Mouse (Mus musculus) neural tube, embryonic 14.5 days (tissue): ENCODE measurements at regions not wholly inside any gene's neighbourhood (a gene's known extent, or its start where the extent isn't known, plus 50 kb on each side); places are given as distances from the start of the nearest gene placed in this dataset.

ENCODE experiments used
- ATAC-seq: fragments of 200-750 bp; cut with Nextera tagmentation; 2 replicates; pipeline ENCODE4 v1.8.0; 2017; ENCODE audit warnings: low read depth, mild to moderate bottlenecking, moderate TSS enrichment, moderate library complexity
- H3K27ac ChIP-seq: fragments of 300-500 bp; sonication (generic); 2 replicates; pipeline ENCODE4 v1.5.1; 2014; ENCODE audit warnings: low read depth, mild to moderate bottlenecking, control low read depth, low read length, moderate library complexity, mixed read lengths
- H3K27me3 ChIP-seq: fragments of 300-500 bp; sonication (generic); 2 replicates; pipeline ENCODE4 v1.6.1; 2014; ENCODE audit warnings: low read length; ENCODE audit not compliant: control insufficient read depth, insufficient read depth
- H3K36me3 ChIP-seq: fragments of 300-500 bp; sonication (generic); 2 replicates; pipeline ENCODE4 v1.6.1; 2014; ENCODE audit warnings: low read length, mixed read lengths; ENCODE audit not compliant: control insufficient read depth, insufficient read depth
- H3K4me1 ChIP-seq: fragments of 300-500 bp; sonication (generic); 2 replicates; pipeline ENCODE4 v1.6.1; 2014; ENCODE audit warnings: low read length; ENCODE audit not compliant: control insufficient read depth, insufficient read depth
- H3K4me2 ChIP-seq: fragments of 300-500 bp; sonication (generic); 2 replicates; pipeline ENCODE4 v1.6.1; 2014; ENCODE audit warnings: mild to moderate bottlenecking, low read depth, low read length, control low read depth
- H3K4me3 ChIP-seq: fragments of 300-500 bp; sonication (generic); 2 replicates; pipeline ENCODE4 v1.5.1; 2014; ENCODE audit warnings: low read depth, low read length, control low read depth, mixed read lengths
- H3K9ac ChIP-seq: fragments of 300-500 bp; sonication (generic); replicated peaks from 2 replicates; pipeline ENCODE4 v1.6.1; 2014; ENCODE audit warnings: low read depth, mild to moderate bottlenecking, control low read depth, low read length, mixed read lengths
- H3K9me3 ChIP-seq: fragments of 300-500 bp; sonication (generic); 2 replicates; pipeline ENCODE4 v1.6.1; 2016; ENCODE audit warnings: low read length; ENCODE audit not compliant: control insufficient read depth
- WGBS: fragments of 180-500 bp; shearing (Covaris S2); extraction: QIAGEN DNeasy Blood & Tissue Kit; methylation state at CpG from one replicate; pipeline ENCODE4 v1.1.7; 2014; 5-methylcytosine and 5-hydroxymethylcytosine counted together

- Histone ChIP-seq H3K27ac (no peak overlapping the region), H3K9ac (no peak overlapping the region), H3K9me3 (no peaks in the 10 kb centered on the region), H3K27me3 (no peaks in the 10 kb centered on the region), H3K4me2 (no peak overlapping the region), H3K36me3 (no peaks in the 10 kb centered on the region), H3K4me3 (no peak overlapping the region), H3K4me1 (no peaks in the 10 kb centered on the region)
- ATAC-seq, result no peak
- WGBS, result 94% methylated on average over 2 of the region's 2 CpGs
Observed at GRCm38 (mm10) chr3:39965431-39965830, 565.7 kb upstream of the Intu start.

GRCm38 (mm10) chr3:39966390-39966789 lies 564.7 kb upstream of the Intu start:
- H3K27me3 ChIP-seq, result no peaks in the 10 kb centered on the region
- no peak overlapping the region for H3K27ac ChIP-seq
- no peaks in the 10 kb centered on the region for H3K9me3 ChIP-seq
- no peaks in the 10 kb centered on the region for H3K36me3 ChIP-seq
- H3K4me1 ChIP-seq, result no peaks in the 10 kb centered on the region
- WGBS, result 95% methylated on average over 2 of the region's 2 CpGs
- no peak overlapping the region for H3K9ac ChIP-seq
- ATAC-seq, result no peak
- no peak overlapping the region for H3K4me3 ChIP-seq
- no peak overlapping the region for H3K4me2 ChIP-seq

DNA sequence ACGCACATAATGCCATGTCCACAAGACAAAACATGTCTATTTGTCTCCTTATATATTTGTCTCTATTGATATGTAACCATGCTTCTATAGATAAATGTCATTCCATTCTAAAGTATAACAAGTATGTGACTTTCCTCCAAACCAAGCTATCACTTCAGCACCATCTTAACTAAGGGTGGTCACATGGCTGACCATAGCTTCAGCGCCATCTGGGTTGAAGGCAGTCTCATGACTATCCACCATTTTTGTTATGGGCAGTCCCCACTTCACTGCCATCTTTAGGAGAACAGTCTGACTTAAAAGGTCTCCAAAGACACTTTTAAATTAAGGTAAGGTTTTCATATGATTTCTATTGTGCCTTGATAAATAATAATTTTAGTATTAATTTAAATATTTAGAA lies 554.1 kb upstream of the Intu start:
- Histone ChIP-seq H3K4me3 (no peak overlapping the region), H3K4me1 (no peaks in the 10 kb centered on the region), H3K27ac (no peak overlapping the region), H3K9ac (no peak overlapping the region), H3K4me2 (no peak overlapping the region), H3K9me3 (no peaks in the 10 kb centered on the region), H3K36me3 (no peaks in the 10 kb centered on the region), H3K27me3 (no peaks in the 10 kb centered on the region)
- WGBS, result 94% methylated on average over 2 of the region's 2 CpGs
- no peak for ATAC-seq

- H3K27ac ChIP-seq, result no peak overlapping the region
- H3K4me2 ChIP-seq, result no peak overlapping the region
- H3K4me3 ChIP-seq, result no peak overlapping the region
- 23% methylated on average over 3 of the region's 3 CpGs for WGBS
- H3K4me1 ChIP-seq, result no peaks in the 10 kb centered on the region
- no peaks in the 10 kb centered on the region for H3K36me3 ChIP-seq
- no peak overlapping the region for H3K9ac ChIP-seq
- ATAC-seq, result no peak
- no peaks in the 10 kb centered on the region for H3K27me3 ChIP-seq
- H3K9me3 ChIP-seq, result no peaks in the 10 kb centered on the region
Observed at GRCm38 (mm10) chr3:39978916-39979679, 552.0 kb upstream of the Intu start.

- H3K9ac ChIP-seq, result no peak overlapping the region
- H3K9me3 ChIP-seq, result no peaks in the 10 kb centered on the region
- no peak overlapping the region for H3K4me3 ChIP-seq
- H3K4me2 ChIP-seq, result no peak overlapping the region
- no peak for ATAC-seq
- no peaks in the 10 kb centered on the region for H3K4me1 ChIP-seq
- no peaks in the 10 kb centered on the region for H3K36me3 ChIP-seq
- no peaks in the 10 kb centered on the region for H3K27me3 ChIP-seq
- no peak overlapping the region for H3K27ac ChIP-seq
Observed at GRCm38 (mm10) chr3:39982656-39983055, 548.4 kb upstream of the Intu start.

GRCm38 (mm10) chr3:39987710-39988109 lies 543.4 kb upstream of the Intu start:
- no peak for ATAC-seq
- Histone ChIP-seq H3K36me3 (no peaks in the 10 kb centered on the region), H3K4me1 (no peaks in the 10 kb centered on the region), H3K9me3 (no peaks in the 10 kb centered on the region), H3K9ac (no peak overlapping the region), H3K27ac (no peak overlapping the region), H3K4me2 (no peak overlapping the region), H3K27me3 (no peaks in the 10 kb centered on the region), H3K4me3 (no peak overlapping the region)
- WGBS, result 100% methylated on average over 1 of the region's 1 CpGs

DNA sequence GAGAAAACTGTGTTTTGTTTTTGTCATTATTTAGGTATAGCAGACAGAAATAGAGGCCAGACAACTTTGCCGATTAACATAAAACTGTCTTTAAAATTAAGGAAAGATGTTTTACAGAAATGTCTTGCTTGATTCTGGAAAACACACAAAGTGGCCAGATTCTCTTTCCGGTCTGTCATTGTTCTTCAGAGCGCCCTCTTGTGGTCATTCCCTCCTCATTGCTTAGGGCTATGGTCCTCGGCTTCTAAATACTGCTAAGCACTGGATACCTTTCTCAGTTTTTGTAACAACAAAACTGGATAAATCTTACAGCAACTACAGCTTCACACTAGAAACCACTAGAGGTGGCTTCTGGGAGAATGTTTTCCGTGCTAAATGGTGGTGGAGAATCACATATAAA lies 532.5 kb upstream of the Intu start:
- H3K4me2 ChIP-seq, result no peak overlapping the region
- ATAC-seq, result no peak
- no peaks in the 10 kb centered on the region for H3K36me3 ChIP-seq
- H3K4me1 ChIP-seq, result no peaks in the 10 kb centered on the region
- WGBS, result 39% methylated on average over 5 of the region's 5 CpGs
- H3K4me3 ChIP-seq, result no peak overlapping the region
- H3K9me3 ChIP-seq, result no peaks in the 10 kb centered on the region
- H3K27ac ChIP-seq, result no peak overlapping the region
- no peak overlapping the region for H3K9ac ChIP-seq
- no peaks in the 10 kb centered on the region for H3K27me3 ChIP-seq

GRCm38 (mm10) chr3:39999846-40000245 lies 531.2 kb upstream of the Intu start:
- H3K4me3 ChIP-seq, result no peak overlapping the region
- 78% methylated on average over 1 of the region's 1 CpGs for WGBS
- ATAC-seq, result no peak
- no peaks in the 10 kb centered on the region for H3K36me3 ChIP-seq
- no peak overlapping the region for H3K9ac ChIP-seq
- no peaks in the 10 kb centered on the region for H3K4me1 ChIP-seq
- H3K27ac ChIP-seq, result no peak overlapping the region
- no peaks in the 10 kb centered on the region for H3K27me3 ChIP-seq
- H3K4me2 ChIP-seq, result no peak overlapping the region
- no peaks in the 10 kb centered on the region for H3K9me3 ChIP-seq

DNA sequence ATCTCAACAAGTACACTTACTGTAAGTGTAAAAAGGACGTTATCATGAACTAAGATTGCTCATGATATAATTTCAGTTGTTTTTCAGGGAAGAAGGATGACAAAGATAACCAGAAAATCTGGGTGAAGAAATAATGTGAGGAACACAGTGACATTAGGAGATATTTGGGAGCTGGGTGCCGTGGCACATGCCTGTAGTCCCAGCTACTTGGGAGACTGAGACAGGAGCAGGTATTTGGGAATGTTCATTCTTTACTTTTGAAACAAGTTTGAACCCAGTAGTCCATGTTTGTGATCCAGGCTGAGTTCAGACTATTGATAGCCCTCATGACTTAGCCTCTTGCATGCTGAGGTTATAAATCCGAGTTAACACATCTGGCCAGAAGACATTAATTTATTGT lies 528.2 kb upstream of the Intu start:
- no peaks in the 10 kb centered on the region for H3K4me1 ChIP-seq
- WGBS, result 84% methylated on average over 3 of the region's 3 CpGs
- H3K9ac ChIP-seq, result no peak overlapping the region
- H3K27me3 ChIP-seq, result no peaks in the 10 kb centered on the region
- no peak overlapping the region for H3K4me3 ChIP-seq
- ATAC-seq, result no peak
- no peak overlapping the region for H3K4me2 ChIP-seq
- no peaks in the 10 kb centered on the region for H3K36me3 ChIP-seq
- H3K9me3 ChIP-seq, result no peaks in the 10 kb centered on the region
- no peak overlapping the region for H3K27ac ChIP-seq
